Mouse (Mus musculus): ENCODE measurements around the gene Gm10277.

DNA sequence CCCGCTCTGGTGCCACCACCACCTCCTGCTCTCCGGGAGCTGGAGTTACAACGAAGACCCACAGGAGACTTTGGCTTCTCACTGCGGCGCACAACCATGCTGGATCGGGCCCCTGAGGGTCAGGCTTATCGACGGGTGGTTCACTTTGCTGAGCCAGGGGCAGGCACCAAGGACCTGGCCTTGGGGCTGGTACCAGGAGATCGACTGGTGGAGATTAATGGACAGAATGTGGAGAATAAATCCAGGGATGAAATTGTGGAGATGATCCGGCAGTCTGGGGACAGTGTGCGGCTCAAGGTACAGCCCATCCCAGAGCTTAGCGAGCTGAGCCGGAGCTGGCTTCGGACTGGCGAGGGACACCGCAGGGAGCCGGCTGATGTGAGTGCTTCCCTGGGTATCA lies 9.6 kb downstream of the Gm10277 start:
- TF ChIP-seq CTCF (conservative IDR thresholded peaks at IDR 0.05; ENCODE audit: low read length) (no peak), NANOG (IDR thresholded peaks at IDR 0.05; ENCODE audit: borderline replicate concordance, low read length) (no peak), POU5F1 (IDR thresholded peaks at IDR 0.05; ENCODE audit: borderline replicate concordance, low read length) (no peak)
